Mouse (Mus musculus): ENCODE data around the gene Pdss2. TPM values are rescaled to one million over a fixed set of nuclear protein-coding genes. Genes with fewer than 3 reads are reported as not detected.

The Pdss2 gene
- total and polyA plus RNA-seq, 2 experiments from 2014 or later = 18.4 to 21.1 TPM

DNA sequence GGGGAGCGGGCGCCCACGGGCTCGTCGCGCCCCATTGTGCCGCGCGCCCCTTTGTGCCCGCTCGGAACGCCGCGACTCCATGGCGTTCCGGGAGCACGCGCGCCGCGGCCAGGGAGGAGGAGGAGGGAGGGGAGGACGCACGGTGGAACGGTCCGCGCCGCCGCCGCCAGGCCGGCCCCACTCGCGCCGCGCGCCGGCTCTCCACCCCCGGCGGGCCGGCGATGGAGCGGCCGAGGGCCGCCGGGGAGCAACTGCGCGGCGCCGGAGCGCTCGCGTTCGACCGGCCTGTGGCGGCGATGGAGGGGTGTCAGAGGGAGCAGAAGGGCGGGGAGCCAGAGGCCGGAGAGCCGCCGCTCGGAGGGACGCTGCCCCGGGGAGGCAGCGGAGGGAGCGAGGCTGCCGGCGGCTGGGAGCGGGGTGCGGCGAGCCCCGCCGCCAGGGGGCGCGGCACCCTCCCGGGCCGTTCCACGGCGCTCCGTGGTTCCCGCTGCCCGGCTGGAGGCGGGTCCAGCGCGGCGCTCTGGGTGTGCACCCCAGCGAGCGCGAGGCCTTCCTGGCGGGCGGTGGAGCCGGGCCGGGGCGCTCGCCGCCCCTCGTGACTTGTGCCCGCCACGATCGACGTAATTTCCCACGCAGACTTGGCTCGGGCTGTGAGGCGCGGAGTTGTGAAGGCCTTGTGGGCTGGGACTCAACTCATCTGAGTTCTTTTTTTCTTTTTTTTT is 258.3 kb downstream of the Pdss2 start:
- peak overlapping the region; percentile 93 for H3K4me3 ChIP-seq (ENCODE audit: low read depth, low read length)
- peak overlapping the region; percentile 98 for H3K9ac ChIP-seq
- DNase-seq (peak; percentile 84), ATAC-seq (peak; percentile 75)
- under 1% methylated on average over 50 of the region's 103 CpGs for whole genome bisulfite sequencing
- TF ChIP-seq CTCF (IDR thresholded peaks at IDR 0.05; ENCODE audit: low read depth) = peak; percentile 43
- no peaks in the 10 kb centered on the region for H3K36me3 ChIP-seq (ENCODE audit: insufficient read depth)
- H3K9me3 ChIP-seq (ENCODE audit: low read length) = no peaks in the 10 kb centered on the region
- peak overlapping the region; percentile 98 for H3K4me2 ChIP-seq (ENCODE audit: low read depth)
- peaks cover 10% of the 10 kb centered on the region; the same call in 1 of the 2 replicates for H3K4me1 ChIP-seq (ENCODE audit: insufficient read depth)
- H3K27me3 ChIP-seq (ENCODE audit: insufficient read depth, low read length) = no peaks in the 10 kb centered on the region
- H3K27ac ChIP-seq (ENCODE audit: low read depth, low read length) = peak overlapping the region; percentile 99

DNA sequence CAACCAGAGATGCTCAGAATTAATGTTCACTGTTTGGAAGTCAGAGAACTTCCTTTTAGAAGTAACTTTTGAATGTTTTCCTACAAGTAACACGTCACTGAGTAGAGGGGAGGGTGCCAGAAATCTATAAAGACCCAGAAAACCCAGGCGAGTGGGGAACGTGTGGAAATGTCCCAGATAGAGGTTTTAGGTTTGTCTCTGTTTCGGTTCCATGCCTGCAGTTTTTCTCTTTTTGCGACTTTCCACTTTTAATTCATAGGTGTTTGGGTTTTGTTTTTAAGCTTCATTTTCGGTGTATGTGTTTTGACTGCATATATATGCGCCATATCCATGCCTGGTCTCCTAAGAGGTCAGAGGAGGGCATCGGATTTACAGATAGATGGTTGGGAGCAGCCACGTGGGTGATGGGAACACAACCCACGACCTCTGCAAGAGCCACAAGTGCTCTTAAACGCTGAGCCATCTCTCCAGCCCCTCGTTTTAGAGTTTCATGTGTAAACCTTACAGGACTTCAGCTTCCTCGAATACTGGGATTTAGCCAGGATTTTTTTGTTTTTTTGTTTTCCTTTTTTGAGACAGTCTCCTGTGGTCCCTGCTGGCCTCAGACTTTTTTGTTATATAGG is 259.1 kb downstream of the Pdss2 start:
- no peak for TF ChIP-seq CTCF (IDR thresholded peaks at IDR 0.05; ENCODE audit: low read depth)
- no peak for ATAC-seq
- no peaks in the 10 kb centered on the region for H3K36me3 ChIP-seq (ENCODE audit: insufficient read depth)
- H3K9ac ChIP-seq = peak overlapping the region; percentile 98
- WGBS = 4% methylated on average over 13 of the region's 13 CpGs
- peak overlapping the region; percentile 99 for H3K27ac ChIP-seq (ENCODE audit: low read depth, low read length)
- DNase-seq = no peak
- H3K27me3 ChIP-seq (ENCODE audit: insufficient read depth, low read length) = no peaks in the 10 kb centered on the region
- H3K4me3 ChIP-seq (ENCODE audit: low read depth, low read length) = peak overlapping the region; percentile 93
- peak overlapping the region; percentile 98 for H3K4me2 ChIP-seq (ENCODE audit: low read depth)
- peaks cover 7% of the 10 kb centered on the region; the same call in 1 of the 2 replicates for H3K4me1 ChIP-seq (ENCODE audit: insufficient read depth)
- H3K9me3 ChIP-seq (ENCODE audit: low read length) = no peaks in the 10 kb centered on the region

DNA sequence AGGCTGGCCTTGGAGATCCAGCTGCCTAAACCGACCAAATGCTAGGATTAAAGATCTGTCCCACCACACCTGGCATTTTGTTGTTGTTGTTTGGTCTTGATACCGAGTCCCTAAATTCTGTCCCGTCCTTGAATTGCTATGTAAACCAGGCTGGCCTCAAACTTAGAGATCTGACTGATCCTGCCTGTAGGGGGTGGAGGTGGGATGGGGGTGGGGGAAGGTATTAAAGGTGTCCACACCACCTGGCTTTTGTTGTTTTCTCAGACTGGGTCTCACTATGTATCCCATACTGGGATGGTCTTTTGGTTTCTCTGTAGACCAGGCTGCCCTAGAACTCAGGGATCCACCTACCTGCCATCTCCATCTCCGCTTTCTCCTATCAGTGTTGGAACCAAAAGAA is 259.9 kb downstream of the Pdss2 start:
- Histone ChIP-seq H3K27me3 (ENCODE audit: insufficient read depth, low read length) (no peaks in the 10 kb centered on the region), H3K4me3 (ENCODE audit: low read depth, low read length) (no peak overlapping the region), H3K4me1 (ENCODE audit: insufficient read depth) (peaks cover 7% of the 10 kb centered on the region; the same call in 1 of the 2 replicates), H3K9ac (no peak overlapping the region), H3K36me3 (ENCODE audit: insufficient read depth) (no peaks in the 10 kb centered on the region), H3K9me3 (ENCODE audit: low read length) (no peaks in the 10 kb centered on the region), H3K4me2 (ENCODE audit: low read depth) (no peak overlapping the region), H3K27ac (ENCODE audit: low read depth, low read length) (no peak overlapping the region)
- ATAC-seq (no peak), DNase-seq (no peak)
- no peak for TF ChIP-seq CTCF (IDR thresholded peaks at IDR 0.05; ENCODE audit: low read depth)
- WGBS = 43% methylated on average over 4 of the region's 4 CpGs

DNA sequence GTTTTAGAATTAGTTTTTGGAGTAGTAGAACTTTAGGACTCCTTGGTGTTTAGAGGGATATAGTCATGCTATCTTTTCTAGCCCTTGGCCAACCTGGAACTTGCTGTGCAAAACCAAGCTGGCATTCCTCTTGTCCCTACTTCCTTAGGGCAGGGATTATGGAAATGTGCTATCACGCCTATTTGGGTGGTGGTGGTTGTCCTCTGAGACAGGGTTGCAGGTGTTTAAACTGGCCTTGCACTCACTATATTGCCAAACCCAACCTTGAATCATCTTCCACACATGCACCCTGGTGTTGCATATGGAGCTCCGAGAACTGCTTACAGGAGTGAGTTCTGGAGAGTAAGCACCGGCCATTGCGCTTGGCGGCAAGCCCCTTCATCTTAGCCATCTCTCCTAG is 260.7 kb downstream of the Pdss2 start:
- Histone ChIP-seq H3K9me3 (ENCODE audit: low read length) (no peaks in the 10 kb centered on the region), H3K9ac (no peak overlapping the region), H3K4me2 (ENCODE audit: low read depth) (no peak overlapping the region), H3K4me3 (ENCODE audit: low read depth, low read length) (no peak overlapping the region), H3K4me1 (ENCODE audit: insufficient read depth) (peaks cover 7% of the 10 kb centered on the region; the same call in 1 of the 2 replicates), H3K27me3 (ENCODE audit: insufficient read depth, low read length) (no peaks in the 10 kb centered on the region), H3K36me3 (ENCODE audit: insufficient read depth) (no peaks in the 10 kb centered on the region), H3K27ac (ENCODE audit: low read depth, low read length) (no peak overlapping the region)
- ATAC-seq (no peak), DNase-seq (no peak)
- 86% methylated on average over 5 of the region's 5 CpGs for WGBS
- TF ChIP-seq CTCF (IDR thresholded peaks at IDR 0.05; ENCODE audit: low read depth) = no peak

DNA sequence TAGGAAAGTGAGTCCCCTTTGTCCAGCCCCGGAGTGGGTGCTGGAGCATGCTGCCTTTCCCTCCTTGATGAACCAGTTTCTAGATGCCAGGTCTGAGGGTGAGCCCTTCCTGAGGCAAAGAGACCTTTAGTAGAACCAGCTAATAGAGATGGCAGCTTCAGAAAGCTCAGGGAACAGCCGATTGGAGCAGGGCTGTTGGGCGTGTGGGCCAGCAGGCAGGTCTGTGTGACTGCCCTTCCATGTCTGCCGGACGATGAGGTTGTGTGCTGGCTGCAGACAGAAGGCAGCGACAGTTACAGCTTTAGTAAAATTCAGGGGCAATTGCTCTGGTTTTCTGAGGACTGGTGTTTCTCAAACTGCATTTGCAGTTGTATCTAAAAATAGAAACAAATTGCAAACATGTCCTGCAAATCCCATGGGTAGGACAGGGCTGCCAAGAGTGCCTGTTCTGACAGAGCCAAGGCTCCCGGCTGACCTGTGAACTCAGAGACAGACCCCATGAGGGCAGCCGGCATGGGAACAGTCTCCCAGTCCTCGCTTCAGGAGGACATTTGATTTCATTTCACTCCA is 262.2 kb downstream of the Pdss2 start:
- DNase-seq (no peak), ATAC-seq (no peak)
- 45% methylated on average over 9 of the region's 9 CpGs for WGBS
- no peak overlapping the region for H3K4me2 ChIP-seq (ENCODE audit: low read depth)
- no peak overlapping the region for H3K4me3 ChIP-seq (ENCODE audit: low read depth, low read length)
- H3K27ac ChIP-seq (ENCODE audit: low read depth, low read length) = peak overlapping the region; percentile 17; the same call in 1 of the 2 replicates
- no peaks in the 10 kb centered on the region for H3K36me3 ChIP-seq (ENCODE audit: insufficient read depth)
- no peaks in the 10 kb centered on the region for H3K27me3 ChIP-seq (ENCODE audit: insufficient read depth, low read length)
- no peaks in the 10 kb centered on the region for H3K9me3 ChIP-seq (ENCODE audit: low read length)
- peaks cover 7% of the 10 kb centered on the region; the same call in 1 of the 2 replicates for H3K4me1 ChIP-seq (ENCODE audit: insufficient read depth)
- no peak for TF ChIP-seq CTCF (IDR thresholded peaks at IDR 0.05; ENCODE audit: low read depth)
- 0 out of 2 replicates have a peak overlapping the region, but pooled peaks have one; percentile 4 for H3K9ac ChIP-seq

DNA sequence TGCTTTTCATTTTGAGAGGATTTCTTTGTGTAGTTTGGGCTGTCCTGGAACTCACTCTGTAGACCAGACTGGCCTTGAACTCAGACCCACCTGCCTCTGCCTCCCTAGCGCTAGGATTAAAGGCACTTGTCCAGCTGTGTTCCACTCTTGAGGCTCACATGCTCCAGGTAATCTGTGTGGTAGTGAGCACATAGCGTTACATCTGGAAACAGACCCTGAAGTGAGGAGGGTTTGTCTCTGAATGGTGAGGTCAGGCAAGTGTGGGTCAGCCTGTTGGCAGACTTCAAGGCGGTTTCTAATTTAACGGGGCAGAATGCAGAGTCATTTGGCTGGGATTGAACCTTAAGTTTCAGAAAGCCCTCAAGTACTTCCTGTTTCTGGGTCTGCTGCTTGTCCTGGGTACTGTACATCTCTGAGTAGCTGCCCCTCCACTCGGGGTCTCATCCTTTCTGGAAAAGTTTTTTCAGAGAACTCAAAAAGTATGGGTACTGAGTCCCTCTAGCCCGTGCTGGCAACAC is 264.5 kb downstream of the Pdss2 start:
- Histone ChIP-seq H3K27ac (ENCODE audit: low read depth, low read length) (no peak overlapping the region), H3K9me3 (ENCODE audit: low read length) (no peaks in the 10 kb centered on the region), H3K4me1 (ENCODE audit: insufficient read depth) (peaks cover 7% of the 10 kb centered on the region; the same call in 1 of the 2 replicates), H3K36me3 (ENCODE audit: insufficient read depth) (no peaks in the 10 kb centered on the region), H3K4me3 (ENCODE audit: low read depth, low read length) (no peak overlapping the region), H3K27me3 (ENCODE audit: insufficient read depth, low read length) (no peaks in the 10 kb centered on the region), H3K9ac (no peak overlapping the region), H3K4me2 (ENCODE audit: low read depth) (no peak overlapping the region)
- no peak for TF ChIP-seq CTCF (IDR thresholded peaks at IDR 0.05; ENCODE audit: low read depth)
- ATAC-seq (no peak), DNase-seq (no peak)
- 86% methylated on average over 6 of the region's 6 CpGs for WGBS
